Mouse (Mus musculus) left cerebral cortex, postnatal 25 days (tissue): ENCODE results near the gene Slc25a54. TPM values are rescaled to one million over a fixed set of nuclear protein-coding genes. Genes with fewer than 3 reads are reported as not detected.

ENCODE experiments used
- DNase-seq, 2 experiments: peaks; one replicate each; pipeline ENCODE4 v3.0.0; 2022; ENCODE audit warnings: low spot score in 2 of 2, mixed read lengths in 1 of 2
- intact Hi-C: fragments of 180-260 bp; cut with DNase I; formaldehyde crosslinking; loops from one replicate; pipeline ENCODE4 v1.15.1; 2025
- microRNA-seq, 2 experiments: library from miRNA; unstranded; fragments of <30 nt; microRNA quantifications; one replicate each; pipeline ENCODE4 v1.2.0; 2022
- total RNA-seq, 2 experiments: library from RNA; stranded (reverse); gene quantifications; 2 replicates each; pipeline ENCODE4 v1.2.3; 2021

Slc25a54 gene
- total RNA-seq, 2 experiments from 2014 or later = not detected

- peak; percentile 13 to 22 for DNase-seq
- intact Hi-C loops = no loop called here
These were observed 42.6 kb downstream of the Slc25a54 start, which contains the start of gene Slc25a24 for GRCm38 (mm10) chr3:109122641-109123530. Gene Slc25a24, plus strand, starts transcription at chr3:109123149.

- no peak for DNase-seq
- intact Hi-C loops = no loop called here
These were observed 43.3 kb downstream of the Slc25a54 start for GRCm38 (mm10) chr3:109123531-109123981.

- intact Hi-C loops = no loop called here
- DNase-seq = no peak
These were observed 43.8 kb downstream of the Slc25a54 start for GRCm38 (mm10) chr3:109124091-109124490.

- DNase-seq = no peak
- intact Hi-C loops = no loop called here
These were observed 45.3 kb downstream of the Slc25a54 start for GRCm38 (mm10) chr3:109125531-109125930.

GRCm38 (mm10) chr3:109129768-109130167, 49.5 kb downstream of the Slc25a54 start:
- intact Hi-C loops = no loop called here
- DNase-seq = no peak

- DNase-seq = no peak
- intact Hi-C loops = no loop called here
These were observed 52.7 kb downstream of the Slc25a54 start for GRCm38 (mm10) chr3:109132966-109133365.

GRCm38 (mm10) chr3:109134036-109134435, 53.8 kb downstream of the Slc25a54 start:
- intact Hi-C loops = no loop called here
- no peak for DNase-seq

- no peak for DNase-seq
- intact Hi-C loops = no loop called here
These were observed 55.1 kb downstream of the Slc25a54 start for GRCm38 (mm10) chr3:109135352-109135751.

GRCm38 (mm10) chr3:109152561-109152960, 72.3 kb downstream of the Slc25a54 start:
- DNase-seq = no peak
- intact Hi-C loops = no loop called here

- no peak for DNase-seq
- intact Hi-C loops = no loop called here
These were observed 73.1 kb downstream of the Slc25a54 start for GRCm38 (mm10) chr3:109153410-109153809.

- intact Hi-C loops = no loop called here
These were observed 75.8 kb downstream of the Slc25a54 start for GRCm38 (mm10) chr3:109155926-109156669.

GRCm38 (mm10) chr3:109157481-109157880, 77.2 kb downstream of the Slc25a54 start:
- DNase-seq = no peak
- intact Hi-C loops = no loop called here

More at GRCm38 (mm10) chr3:109155926-109156669, 75.8 kb downstream of the Slc25a54 start:
- DNase-seq = no peak

GRCm38 (mm10) chr3:109164088-109164487, 83.8 kb downstream of the Slc25a54 start:
- intact Hi-C loops = no loop called here
- DNase-seq = no peak

- DNase-seq = no peak
- intact Hi-C loops = no loop called here
These were observed 84.4 kb downstream of the Slc25a54 start for GRCm38 (mm10) chr3:109164644-109165043.

- intact Hi-C loops = no loop called here
- DNase-seq = no peak
These were observed 85.1 kb downstream of the Slc25a54 start for GRCm38 (mm10) chr3:109165214-109165829.

Small RNA genes within 50 kb of the gene (microRNA-seq; reads per million reads assigned to microRNA genes)
- gene Gm44384 = 0 reads per million in 2 experiments

Other genes starting within 250 kb of the Slc25a54 start
- 10 to 100 TPM; 20.8 to 24.5 TPM for gene Stxbp3, start 239.9 kb upstream of the Slc25a54 start, total RNA-seq
- gene Fndc7, start 190.5 kb upstream of the Slc25a54 start, total RNA-seq = under 1 TPM in 1 of 2 experiments, not detected in 1; 0.09 TPM
- 10 to 100 TPM; 39.6 to 43.8 TPM for gene Prpf38b, start 168.7 kb upstream of the Slc25a54 start, total RNA-seq
- gene Henmt1, start 140.6 kb upstream of the Slc25a54 start, total RNA-seq = 1 to 10 TPM; 3.1 to 4.4 TPM
- not detected for gene Gm9857, start 140.0 kb upstream of the Slc25a54 start, total RNA-seq
- 10 to 100 TPM; 33.5 to 44.5 TPM for gene Fam102b, start 52.9 kb upstream of the Slc25a54 start, total RNA-seq
- gene Slc25a24, start 42.7 kb downstream of the Slc25a54 start, total RNA-seq = 1 to 10 TPM; 3.2 to 3.5 TPM